Mouse (Mus musculus) embryo, embryonic 10 days (tissue): Measurements from ENCODE around the gene Hdac7.

Experiments used
- DNase-seq: peaks from one replicate; pipeline ENCODE4 v3.0.0-alpha.2; 2015; ENCODE audit warnings: low spot score

Hdac7 gene

DNA sequence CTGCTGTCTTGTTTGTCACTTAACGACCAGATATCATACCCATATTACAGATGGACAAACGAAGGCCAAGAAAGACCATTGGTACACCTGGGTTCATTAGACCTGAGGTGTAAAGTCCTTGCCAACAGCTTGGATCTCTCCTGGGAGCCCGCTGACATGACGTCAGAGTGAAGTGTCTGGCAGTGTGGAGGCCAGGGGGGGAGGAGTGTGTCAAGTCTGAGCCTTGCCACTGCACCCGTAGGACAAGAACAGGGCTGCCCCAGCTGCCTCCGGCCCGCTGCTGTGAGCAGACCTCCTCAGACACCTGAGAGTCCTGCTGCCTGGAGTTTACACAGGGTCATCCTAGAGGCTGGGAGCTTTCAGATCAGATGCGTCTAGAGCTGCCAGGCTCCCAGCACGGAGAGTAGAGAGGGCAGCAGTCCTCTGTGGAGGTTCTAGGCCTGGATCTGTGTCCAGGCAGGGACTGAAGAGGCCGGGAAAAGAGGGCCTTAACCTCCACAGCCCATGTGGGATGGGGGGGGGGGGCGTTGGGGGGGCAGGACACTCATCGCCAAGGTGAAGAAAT lies 100.3 kb downstream of the Hdac7 start:
- DNase-seq = no peak

DNA sequence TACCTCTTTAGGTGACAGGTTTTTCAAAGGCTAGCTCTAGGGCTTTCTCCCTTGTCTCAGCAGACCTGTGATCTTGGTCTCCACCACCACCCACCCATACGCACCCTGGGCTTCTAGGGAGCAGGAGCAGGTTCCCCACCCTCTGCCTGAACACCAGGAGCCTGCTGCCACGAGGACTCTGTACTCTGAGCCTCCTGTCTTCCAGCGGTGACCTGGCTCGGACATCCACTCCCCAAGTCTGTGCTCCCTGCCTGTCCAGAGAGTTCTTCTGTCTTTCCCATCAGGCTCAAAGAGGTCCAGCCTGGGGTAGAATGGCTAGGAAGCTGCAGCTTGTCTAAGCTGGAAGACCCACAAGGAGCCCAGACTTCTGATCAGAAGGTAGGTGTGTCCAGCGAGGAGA lies 101.1 kb downstream of the Hdac7 start:
- DNase-seq = no peak
